Mouse (Mus musculus): ENCODE data around the gene Mad2l1bp. TPM values are rescaled to one million over a fixed set of nuclear protein-coding genes. Genes with fewer than 3 reads are reported as not detected.

Gene Mad2l1bp
- total and polyA plus RNA-seq, 2 experiments = 3.7 to 12.9 TPM

DNA sequence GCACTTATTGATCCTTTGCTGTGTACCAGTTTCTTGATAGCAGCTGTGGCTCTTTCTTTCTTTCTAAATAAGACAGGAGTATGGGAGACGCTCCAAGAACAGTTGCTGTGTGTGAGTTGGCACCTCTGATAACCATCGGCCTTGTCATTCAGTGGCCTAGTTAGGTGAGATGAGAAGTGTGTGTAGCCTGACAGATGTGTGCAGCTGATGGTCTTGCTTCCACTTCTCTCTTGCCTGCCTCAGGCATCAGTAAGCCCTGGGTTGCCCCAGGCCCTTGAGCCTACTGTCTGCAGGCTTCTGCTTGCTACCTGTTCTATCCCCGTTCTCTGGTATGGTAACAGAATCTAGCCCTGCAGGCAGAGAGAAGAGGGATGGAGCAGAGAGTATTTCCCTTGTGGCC lies 36.5 kb downstream of the Mad2l1bp start:
- Histone ChIP-seq H3K4me3 (ENCODE audit: insufficient read depth, low read depth, low read length) (no peak overlapping the region), H3K9ac (ENCODE audit: low read depth, low read length) (no peak overlapping the region), H3K79me2 (ENCODE audit: control insufficient read depth, insufficient read depth, low read length) (peaks cover 8% of the 10 kb centered on the region; the same call in 1 of the 2 replicates), H3K27ac (replicated peaks; ENCODE audit: insufficient read depth, low read depth, low read length) (no peak overlapping the region), H3K36me3 (ENCODE audit: control insufficient read depth, insufficient read depth, low read length) (peaks cover 5% of the 10 kb centered on the region; the same call in 1 of the 2 replicates), H3K4me1 (ENCODE audit: control insufficient read depth, insufficient read depth, low read length) (no peaks in the 10 kb centered on the region), H3K27me3 (ENCODE audit: control insufficient read depth, insufficient read depth, low read length) (no peaks in the 10 kb centered on the region)
- no peak for TF ChIP-seq CTCF (IDR thresholded peaks at IDR 0.05; ENCODE audit: low read depth, low read length)
- no peak for TF ChIP-seq POLR2A (IDR thresholded peaks at IDR 0.05; ENCODE audit: extremely low read depth, insufficient read depth, low read length)
- DNase-seq (ENCODE audit: extremely low read depth, low read depth, low spot score) = no peak
- 59% methylated on average over 3 of the region's 3 CpGs for WGBS

DNA sequence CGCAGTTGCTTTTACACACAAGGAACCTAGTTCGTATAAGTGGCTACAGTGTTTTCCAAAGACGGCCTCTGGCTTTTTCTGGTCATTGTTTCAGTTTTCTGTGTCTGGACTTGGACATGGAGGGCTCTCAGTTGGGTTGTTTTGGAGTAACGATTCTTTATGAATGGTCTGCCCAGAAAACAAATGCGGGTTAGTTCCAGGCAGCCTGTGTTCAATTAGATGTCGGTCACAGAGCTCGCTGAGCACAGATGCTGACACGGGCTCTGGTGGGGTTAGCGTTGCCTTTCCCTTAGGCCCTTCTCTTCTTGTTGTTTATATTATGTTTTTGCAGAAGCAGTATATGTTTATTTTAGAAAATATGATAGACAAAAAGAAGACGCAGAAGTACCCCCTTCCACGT lies 37.2 kb downstream of the Mad2l1bp start:
- H3K4me3 ChIP-seq (ENCODE audit: insufficient read depth, low read depth, low read length) = no peak overlapping the region
- TF ChIP-seq CTCF (IDR thresholded peaks at IDR 0.05; ENCODE audit: low read depth, low read length) = no peak
- TF ChIP-seq POLR2A (IDR thresholded peaks at IDR 0.05; ENCODE audit: extremely low read depth, insufficient read depth, low read length) = no peak
- peaks cover 8% of the 10 kb centered on the region; the same call in 1 of the 2 replicates for H3K79me2 ChIP-seq (ENCODE audit: control insufficient read depth, insufficient read depth, low read length)
- H3K9ac ChIP-seq (ENCODE audit: low read depth, low read length) = no peak overlapping the region
- WGBS = 92% methylated on average over 11 of the region's 11 CpGs
- H3K27ac ChIP-seq (replicated peaks; ENCODE audit: insufficient read depth, low read depth, low read length) = no peak overlapping the region
- peaks cover 5% of the 10 kb centered on the region; the same call in 1 of the 2 replicates for H3K36me3 ChIP-seq (ENCODE audit: control insufficient read depth, insufficient read depth, low read length)
- H3K4me1 ChIP-seq (ENCODE audit: control insufficient read depth, insufficient read depth, low read length) = no peaks in the 10 kb centered on the region
- H3K27me3 ChIP-seq (ENCODE audit: control insufficient read depth, insufficient read depth, low read length) = no peaks in the 10 kb centered on the region
- no peak for DNase-seq (ENCODE audit: extremely low read depth, low read depth, low spot score)

DNA sequence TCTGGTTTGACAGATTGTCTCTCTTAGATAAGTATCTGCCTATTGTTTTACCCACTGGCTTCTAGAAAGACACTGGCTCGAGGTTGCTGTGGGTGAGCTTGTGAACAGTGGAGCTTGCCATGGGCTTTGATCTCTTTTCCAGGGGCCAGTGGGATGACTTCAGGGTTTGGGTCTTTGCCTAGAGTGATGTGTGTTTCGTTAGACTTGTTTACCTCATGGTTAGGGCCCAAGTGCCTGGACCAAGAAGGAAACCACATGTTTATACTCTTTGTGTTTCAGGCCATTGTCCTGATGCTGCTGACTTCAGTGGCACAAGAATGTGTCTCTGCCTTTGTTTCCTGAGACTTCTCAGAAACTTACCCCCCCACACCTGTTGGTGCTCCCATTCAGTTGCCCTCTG lies 37.9 kb downstream of the Mad2l1bp start:
- WGBS = 14% methylated on average over 2 of the region's 2 CpGs
- Histone ChIP-seq H3K79me2 (ENCODE audit: control insufficient read depth, insufficient read depth, low read length) (peaks cover 8% of the 10 kb centered on the region; the same call in 1 of the 2 replicates), H3K27ac (replicated peaks; ENCODE audit: insufficient read depth, low read depth, low read length) (no peak overlapping the region), H3K27me3 (ENCODE audit: control insufficient read depth, insufficient read depth, low read length) (no peaks in the 10 kb centered on the region), H3K4me1 (ENCODE audit: control insufficient read depth, insufficient read depth, low read length) (no peaks in the 10 kb centered on the region), H3K9ac (ENCODE audit: low read depth, low read length) (no peak overlapping the region), H3K36me3 (ENCODE audit: control insufficient read depth, insufficient read depth, low read length) (peaks cover 5% of the 10 kb centered on the region; the same call in 1 of the 2 replicates), H3K4me3 (ENCODE audit: insufficient read depth, low read depth, low read length) (no peak overlapping the region)
- no peak for DNase-seq (ENCODE audit: extremely low read depth, low read depth, low spot score)
- no peak for TF ChIP-seq POLR2A (IDR thresholded peaks at IDR 0.05; ENCODE audit: extremely low read depth, insufficient read depth, low read length)
- TF ChIP-seq CTCF (IDR thresholded peaks at IDR 0.05; ENCODE audit: low read depth, low read length) = no peak

DNA sequence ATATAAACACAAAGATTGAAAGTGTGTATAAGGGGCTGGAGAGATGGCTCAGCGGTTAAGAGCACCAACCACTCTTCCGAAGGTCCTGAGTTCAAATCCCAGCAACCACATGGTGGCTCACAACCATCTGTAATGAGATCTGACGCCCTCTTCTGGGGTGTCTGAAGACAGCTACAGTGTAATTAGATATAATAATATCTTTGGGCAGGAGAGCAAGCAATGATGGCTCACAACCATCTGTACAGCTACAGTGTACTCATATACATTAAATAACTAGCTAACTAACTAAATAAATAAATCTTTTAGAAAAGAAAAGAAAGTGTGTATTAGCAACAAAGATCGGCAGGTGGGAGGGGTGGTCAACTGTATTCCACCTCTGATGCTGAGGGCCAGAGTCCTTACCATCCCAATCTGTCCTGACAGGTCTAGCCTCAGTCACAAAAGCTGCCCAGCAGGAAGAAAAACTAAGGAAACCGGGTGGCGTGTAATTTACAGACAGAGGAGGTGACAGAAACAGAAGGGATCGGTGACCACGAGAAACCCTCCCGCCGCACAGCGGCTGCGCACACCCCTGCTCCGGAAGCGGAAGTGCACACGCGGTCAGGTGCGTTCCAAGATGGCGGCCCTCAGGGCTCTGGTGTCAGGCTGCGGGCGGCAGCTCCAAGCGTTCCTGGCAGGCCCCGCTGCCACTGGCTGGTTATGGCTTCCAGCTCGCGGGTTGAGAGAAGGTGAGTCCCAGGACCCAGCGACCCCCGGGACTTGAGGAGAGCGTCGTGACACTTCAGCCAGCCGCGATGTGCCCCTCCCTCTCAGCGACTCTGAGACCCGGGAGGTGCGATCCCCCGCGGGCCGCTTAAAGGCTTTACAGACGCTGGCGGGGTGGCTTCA lies 42.7 kb downstream of the Mad2l1bp start, which contains the start of gene Mrps18a:
TSS of gene Mrps18a (plus strand) at position 585 of the 888 bp plus-strand sequence.
- peak; percentile 79 for TF ChIP-seq POLR2A (IDR thresholded peaks at IDR 0.05; ENCODE audit: extremely low read depth, insufficient read depth, low read length)
- TF ChIP-seq CTCF (IDR thresholded peaks at IDR 0.05; ENCODE audit: low read depth, low read length) = no peak
- Histone ChIP-seq H3K27ac (replicated peaks; ENCODE audit: insufficient read depth, low read depth, low read length) (peak within 1 kb of the TSS; percentile 60; the same call in 1 of the 2 replicates), H3K36me3 (ENCODE audit: control insufficient read depth, insufficient read depth, low read length) (no peaks in the 10 kb centered on the region), H3K4me3 (ENCODE audit: insufficient read depth, low read depth, low read length) (peak within 1 kb of the TSS; percentile 96), H3K27me3 (ENCODE audit: control insufficient read depth, insufficient read depth, low read length) (no peaks in the 10 kb centered on the region), H3K9ac (ENCODE audit: low read depth, low read length) (peak within 1 kb of the TSS; percentile 93), H3K79me2 (ENCODE audit: control insufficient read depth, insufficient read depth, low read length) (peaks cover 5% of the 10 kb centered on the region; the same call in 1 of the 2 replicates), H3K4me1 (ENCODE audit: control insufficient read depth, insufficient read depth, low read length) (no peaks in the 10 kb centered on the region)
- 6% methylated on average over 38 of the region's 38 CpGs for WGBS
- DNase-seq (ENCODE audit: extremely low read depth, low read depth, low spot score) = peak; percentile 72

DNA sequence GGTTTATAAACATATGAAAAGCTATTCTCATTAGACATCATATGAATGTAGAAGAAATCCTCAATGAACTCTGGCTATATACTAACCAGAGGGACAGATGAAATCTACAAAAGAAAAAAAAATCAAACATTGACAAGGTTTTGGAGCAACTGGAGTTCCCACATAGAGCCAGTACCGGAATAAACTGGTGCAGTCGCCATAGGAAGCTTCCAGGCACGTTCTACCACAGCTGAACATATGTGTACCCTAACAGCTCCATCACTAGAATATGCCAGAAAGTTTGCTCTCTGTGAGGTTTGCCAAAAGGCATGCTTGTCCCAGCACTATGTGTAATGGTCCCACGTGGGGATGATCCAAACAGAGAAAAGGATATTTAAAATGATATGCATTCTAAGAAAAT lies 45.1 kb downstream of the Mad2l1bp start:
- WGBS = 75% methylated on average over 4 of the region's 4 CpGs
- TF ChIP-seq POLR2A (IDR thresholded peaks at IDR 0.05; ENCODE audit: extremely low read depth, insufficient read depth, low read length) (no peak), CTCF (IDR thresholded peaks at IDR 0.05; ENCODE audit: low read depth, low read length) (no peak)

More for the DNA sequence above, 45.1 kb downstream of the Mad2l1bp start:
- Histone ChIP-seq H3K36me3 (ENCODE audit: control insufficient read depth, insufficient read depth, low read length) (no peaks in the 10 kb centered on the region), H3K4me3 (ENCODE audit: insufficient read depth, low read depth, low read length) (no peak overlapping the region), H3K9ac (ENCODE audit: low read depth, low read length) (no peak overlapping the region), H3K79me2 (ENCODE audit: control insufficient read depth, insufficient read depth, low read length) (peaks cover 4% of the 10 kb centered on the region; the same call in 1 of the 2 replicates), H3K4me1 (ENCODE audit: control insufficient read depth, insufficient read depth, low read length) (no peaks in the 10 kb centered on the region), H3K27me3 (ENCODE audit: control insufficient read depth, insufficient read depth, low read length) (no peaks in the 10 kb centered on the region), H3K27ac (replicated peaks; ENCODE audit: insufficient read depth, low read depth, low read length) (no peak overlapping the region)
- DNase-seq (ENCODE audit: extremely low read depth, low read depth, low spot score) = no peak
